Mouse (Mus musculus): ENCODE measurements around the gene Atg4a. TPM values are rescaled to one million over a fixed set of nuclear protein-coding genes. Genes with fewer than 3 reads are reported as not detected.

Atg4a gene
- total RNA-seq (2015) (14.6 and 18.9 TPM in 2 replicates), total RNA-seq (2017) (26.4 and 29.2 TPM in 2 replicates)

DNA sequence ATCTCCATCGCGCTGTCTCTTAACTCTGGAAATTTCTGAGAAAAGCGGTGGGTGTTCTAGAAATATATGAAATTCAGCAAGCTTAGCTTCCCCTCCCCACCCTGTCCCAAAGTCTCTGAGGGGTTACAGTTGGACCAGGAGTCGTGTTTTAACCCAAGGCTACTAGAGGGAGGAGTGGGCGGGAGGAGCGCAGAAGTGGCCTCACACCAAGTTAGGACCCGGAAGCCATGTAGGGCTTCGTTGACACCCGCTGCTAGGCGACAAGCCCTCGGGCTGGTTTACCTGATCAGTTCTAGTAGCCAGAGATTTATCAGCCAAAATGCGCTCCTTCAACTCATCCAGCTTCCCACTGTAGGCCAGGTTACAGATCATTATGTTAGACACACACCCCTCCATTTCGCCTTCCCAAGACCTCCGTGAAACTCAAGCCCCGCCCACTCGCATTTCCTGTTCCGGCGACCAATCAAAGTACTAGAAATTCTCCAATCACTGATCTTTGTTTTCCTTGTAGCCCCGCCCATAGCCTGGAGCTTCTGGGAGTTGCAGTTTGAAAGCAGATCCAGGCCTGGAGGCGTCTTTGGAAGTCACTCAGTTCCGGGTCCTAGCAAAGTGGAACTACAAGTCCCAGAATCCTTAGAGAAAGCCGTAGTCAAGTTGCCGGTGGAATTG lies at the start of gene Atg4a, which contains the start of gene Psmd10:
Gene Atg4a, plus strand, starts transcription at position 636 of the 669 bp plus-strand sequence.
Gene Psmd10, minus strand, starts transcription at position 457 of the 669 bp plus-strand sequence.
- peak; percentile 98 for ATAC-seq (ENCODE audit: poor library complexity, severe bottlenecking)

DNA sequence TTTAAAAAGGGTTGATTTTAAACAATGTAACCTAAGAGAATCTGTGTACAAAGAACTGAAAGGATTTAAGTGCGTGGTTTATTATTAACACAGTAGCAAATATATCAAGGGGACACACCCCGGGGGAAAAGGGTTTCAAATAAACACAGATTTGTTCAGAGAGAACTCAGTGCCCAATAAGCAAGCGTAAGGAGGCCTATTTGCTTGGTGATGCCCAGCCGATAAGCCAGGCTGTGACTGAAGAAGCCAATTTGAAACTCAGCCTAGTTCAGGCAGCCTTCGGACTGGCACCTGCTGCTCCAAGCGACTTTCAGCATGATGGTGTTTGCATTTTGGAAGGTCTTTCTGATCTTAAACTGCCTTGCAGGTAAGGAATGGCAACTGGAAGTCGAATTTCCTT lies 49.3 kb upstream of the Atg4a start, which contains the start of gene Vsig1:
Gene Vsig1, plus strand, starts transcription at position 249 of the 400 bp plus-strand sequence.
- ATAC-seq (ENCODE audit: poor library complexity, severe bottlenecking): no peak

DNA sequence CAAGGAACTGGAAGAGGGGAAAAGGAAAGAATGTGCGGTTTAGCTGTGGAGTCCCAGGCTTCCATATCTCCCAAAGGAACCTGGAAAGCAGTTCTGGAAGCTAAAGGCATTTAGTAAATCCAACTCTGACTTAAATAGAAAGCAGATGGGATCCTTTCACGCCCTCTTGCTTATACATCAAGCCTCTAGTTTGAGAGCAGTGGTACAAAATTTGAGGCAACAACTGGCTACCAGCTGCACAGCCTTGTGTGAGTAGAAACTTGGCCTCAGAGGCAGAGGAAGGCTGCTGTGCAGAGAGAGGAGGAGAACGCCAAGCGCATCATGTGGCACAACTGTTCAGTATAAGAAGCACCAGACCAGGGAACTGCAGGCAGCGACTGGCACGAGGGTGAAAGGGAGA lies 35.4 kb upstream of the Atg4a start:
- ATAC-seq (ENCODE audit: poor library complexity, severe bottlenecking): no peak

DNA sequence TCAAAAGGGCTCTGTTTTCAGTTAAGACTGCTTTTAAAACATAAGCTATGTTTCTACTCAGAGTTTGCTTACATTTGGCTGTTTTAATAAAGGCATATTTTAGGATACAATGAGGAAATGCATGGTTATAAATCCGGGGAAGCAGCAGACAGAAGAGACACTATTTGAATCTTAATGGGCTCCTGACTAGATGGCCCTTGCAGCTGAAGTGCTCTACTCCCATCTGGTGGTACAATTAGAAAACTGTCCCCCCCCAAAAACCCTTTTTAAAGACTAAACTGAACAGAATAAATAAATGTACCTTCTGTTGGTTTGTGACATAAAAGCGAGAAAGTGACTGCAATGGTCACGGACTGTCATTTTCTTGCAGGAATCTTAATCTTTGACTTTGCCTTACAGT lies 24.6 kb upstream of the Atg4a start:
- no peak for ATAC-seq (ENCODE audit: poor library complexity, severe bottlenecking)

DNA sequence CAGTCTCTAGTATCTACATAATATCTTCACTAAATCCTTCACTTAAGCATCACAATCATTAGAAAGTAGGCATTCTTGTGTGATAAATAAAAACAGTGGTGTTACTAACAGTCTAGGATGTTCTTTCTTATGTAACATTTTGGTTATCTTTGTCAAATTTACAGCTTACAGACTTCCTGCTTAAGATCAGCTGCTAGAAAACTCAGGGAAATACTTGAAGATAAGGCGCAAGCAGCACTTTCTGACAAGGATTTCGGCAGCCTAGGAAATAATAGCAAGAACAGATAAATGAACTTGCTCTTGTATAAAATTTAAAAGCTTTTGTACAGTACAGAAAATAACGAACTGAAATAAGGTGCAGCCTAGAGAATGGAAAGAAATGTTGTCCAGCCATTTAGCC lies 23.4 kb upstream of the Atg4a start:
- ATAC-seq (ENCODE audit: poor library complexity, severe bottlenecking): no peak

DNA sequence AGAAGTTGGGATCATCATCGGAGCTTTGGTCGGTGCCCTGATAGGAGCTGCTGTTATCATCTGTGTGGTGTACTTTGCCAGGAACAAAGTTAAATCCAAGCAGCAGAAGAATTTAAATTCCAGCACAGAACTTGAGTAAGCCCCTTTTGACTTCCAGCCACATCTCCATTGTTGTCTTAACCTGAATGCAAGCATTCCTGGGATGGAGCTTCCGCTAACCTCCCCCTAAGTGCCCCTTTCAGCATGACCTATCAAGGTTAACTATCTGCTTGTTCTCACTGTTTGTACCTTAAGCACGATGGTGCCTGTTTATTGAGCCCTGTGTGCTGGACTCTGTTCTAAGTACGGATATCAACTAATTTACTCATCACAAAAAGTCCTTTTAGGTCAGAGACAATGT lies 20.4 kb upstream of the Atg4a start:
- no peak for ATAC-seq (ENCODE audit: poor library complexity, severe bottlenecking)

DNA sequence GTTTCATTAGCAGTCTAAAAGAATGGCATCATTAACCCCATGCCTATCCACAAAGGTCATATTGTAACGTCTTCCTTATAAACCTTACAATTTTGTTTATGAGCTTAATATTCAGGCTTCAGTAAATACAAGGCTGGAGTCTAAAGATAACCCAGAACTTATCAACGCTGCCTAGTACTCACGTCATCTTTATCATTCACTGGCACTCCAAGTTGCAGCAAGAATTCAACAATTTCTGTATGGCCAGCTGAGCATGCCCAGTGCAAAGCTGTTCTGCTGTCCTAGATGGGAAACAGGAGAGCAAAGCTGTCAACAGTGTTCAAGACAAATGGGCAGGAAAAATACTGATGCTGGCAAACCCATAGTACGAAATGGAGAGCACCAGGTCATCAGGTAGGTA lies 3.1 kb upstream of the Atg4a start:
- ATAC-seq (ENCODE audit: poor library complexity, severe bottlenecking): no peak

DNA sequence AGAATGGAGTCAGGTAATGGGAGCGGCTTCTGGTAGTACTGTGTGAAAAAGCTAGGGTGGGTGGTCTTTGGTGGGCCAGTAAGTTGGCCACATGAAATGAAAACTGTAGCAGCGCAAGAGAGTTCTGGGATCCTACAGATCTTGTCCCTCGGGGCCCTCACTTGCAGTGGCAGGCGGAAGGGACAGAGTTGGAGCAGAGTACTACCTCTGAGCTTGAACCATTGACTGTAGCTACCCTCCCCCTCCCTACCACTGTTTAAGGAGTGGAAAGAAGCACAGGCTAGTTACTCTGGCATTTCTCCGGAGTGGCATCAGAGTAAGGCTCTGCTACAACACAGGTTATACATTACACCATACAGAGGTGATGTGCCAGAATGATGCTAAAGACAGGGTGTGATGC lies 252 bp downstream of the Atg4a start:
- ATAC-seq (ENCODE audit: poor library complexity, severe bottlenecking): peak; percentile 45

DNA sequence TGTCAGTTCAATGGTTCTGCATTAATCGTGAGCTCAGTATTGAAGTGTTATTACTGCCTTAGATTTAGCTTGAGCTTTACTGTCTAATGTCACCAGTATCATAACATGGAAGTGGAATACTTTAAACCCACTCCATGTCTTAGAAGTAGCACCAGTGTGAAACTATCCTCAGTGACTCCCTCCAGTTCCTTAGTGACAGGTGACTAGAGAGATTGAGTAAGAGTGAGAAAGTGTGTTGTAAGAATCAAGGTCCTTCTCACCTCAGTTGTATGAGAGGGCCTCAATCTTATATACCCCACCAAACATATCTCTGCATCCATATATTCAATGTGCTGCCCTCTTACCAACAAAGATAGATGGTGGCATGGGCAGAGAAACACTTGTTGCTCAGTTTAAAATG lies 22.2 kb downstream of the Atg4a start:
- ATAC-seq (ENCODE audit: poor library complexity, severe bottlenecking): peak; percentile 63

DNA sequence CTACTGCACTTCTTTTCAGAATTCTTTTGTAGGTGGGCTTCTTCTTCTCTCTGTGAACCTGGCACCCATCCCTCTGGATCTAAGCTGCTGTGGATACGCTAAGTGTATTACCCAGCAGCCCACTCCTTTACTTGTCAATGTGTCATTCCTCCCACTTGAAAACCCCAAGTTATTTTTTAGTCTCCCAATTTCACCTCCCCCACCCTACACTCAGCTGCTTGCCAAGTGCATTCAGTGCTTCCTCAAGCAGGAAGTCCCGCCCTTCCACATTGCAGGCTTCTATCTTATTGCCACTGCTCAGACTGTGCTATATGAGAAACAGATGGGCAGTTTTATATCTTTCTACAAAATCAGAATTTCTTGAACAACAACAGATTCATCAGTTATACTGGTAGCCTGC lies 22.8 kb downstream of the Atg4a start:
- peak; percentile 74 for ATAC-seq (ENCODE audit: poor library complexity, severe bottlenecking)

DNA sequence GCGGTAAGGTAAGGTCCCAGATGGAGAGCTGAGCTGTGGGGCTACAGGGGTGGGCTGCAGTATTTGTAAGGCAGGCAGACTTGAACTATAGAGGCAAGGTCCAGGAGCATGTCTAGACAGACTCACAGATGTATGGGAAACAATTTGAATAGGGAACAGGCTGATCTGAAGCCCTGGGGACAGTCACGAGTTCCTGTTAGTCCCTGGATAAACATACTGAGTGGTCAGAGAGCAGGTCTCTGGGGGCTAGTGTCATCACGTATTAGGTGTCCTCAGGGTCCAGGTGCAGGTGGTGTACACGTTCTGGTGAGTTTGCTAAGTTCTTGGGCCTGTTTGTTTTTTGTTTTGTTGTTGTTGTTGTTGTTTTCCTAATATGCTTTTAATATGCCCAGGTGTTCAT lies 23.5 kb downstream of the Atg4a start:
- ATAC-seq (ENCODE audit: poor library complexity, severe bottlenecking): no peak

DNA sequence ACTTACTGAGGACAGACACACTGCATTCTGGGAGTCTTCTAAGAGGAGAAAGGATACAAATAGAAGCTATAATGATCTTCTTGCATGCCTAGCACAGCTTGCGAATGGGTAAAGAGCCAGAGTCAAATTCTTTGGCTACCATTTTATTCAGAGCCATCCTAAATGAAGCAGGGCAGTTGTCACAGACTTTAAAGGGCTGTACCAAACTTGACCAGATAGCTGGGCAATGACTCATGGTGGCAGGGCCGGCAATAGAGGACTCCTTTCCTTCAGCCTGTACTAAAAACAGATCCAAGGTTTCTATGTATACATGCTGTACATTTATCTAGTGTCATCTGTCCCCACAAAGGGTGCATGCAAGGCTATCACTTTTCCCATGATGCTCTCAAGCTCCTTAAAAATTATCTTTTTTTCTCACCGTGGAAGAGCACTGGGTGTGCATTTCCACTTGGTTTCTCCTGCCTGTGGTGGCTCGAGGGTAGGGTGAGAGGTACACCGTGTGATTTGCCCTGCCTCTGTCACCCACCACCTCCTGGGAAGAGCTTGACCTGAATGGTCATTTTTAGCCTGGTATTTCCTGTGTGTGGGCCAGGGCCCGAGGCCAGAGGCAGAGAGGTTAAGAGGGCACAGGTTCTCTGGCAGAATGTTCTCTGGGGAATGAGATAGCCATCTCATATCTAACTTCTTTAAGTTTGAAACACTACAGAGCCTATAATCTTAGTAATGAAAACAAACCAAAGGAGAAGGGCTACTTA lies 26.7 kb downstream of the Atg4a start:
- ATAC-seq (ENCODE audit: poor library complexity, severe bottlenecking): no peak

DNA sequence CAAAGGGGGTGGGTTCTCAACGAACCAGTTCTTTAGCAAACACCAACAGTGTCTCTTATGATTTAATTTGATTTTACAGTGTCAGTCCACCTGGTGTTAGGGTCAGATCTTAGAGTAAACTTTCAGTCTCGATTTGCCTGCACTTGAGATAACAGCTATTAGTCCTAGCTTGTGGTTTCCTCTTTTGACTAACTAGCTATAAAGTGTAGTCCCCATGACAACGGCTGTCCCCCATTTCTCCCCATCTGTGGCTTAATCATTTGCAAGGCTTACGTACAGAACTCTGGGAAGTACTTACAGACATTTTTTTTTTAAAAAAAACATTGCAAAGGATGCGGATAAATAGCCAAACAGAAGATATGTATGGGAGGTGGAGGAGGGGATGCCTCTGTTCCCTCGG lies 28.1 kb downstream of the Atg4a start:
- no peak for ATAC-seq (ENCODE audit: poor library complexity, severe bottlenecking)

DNA sequence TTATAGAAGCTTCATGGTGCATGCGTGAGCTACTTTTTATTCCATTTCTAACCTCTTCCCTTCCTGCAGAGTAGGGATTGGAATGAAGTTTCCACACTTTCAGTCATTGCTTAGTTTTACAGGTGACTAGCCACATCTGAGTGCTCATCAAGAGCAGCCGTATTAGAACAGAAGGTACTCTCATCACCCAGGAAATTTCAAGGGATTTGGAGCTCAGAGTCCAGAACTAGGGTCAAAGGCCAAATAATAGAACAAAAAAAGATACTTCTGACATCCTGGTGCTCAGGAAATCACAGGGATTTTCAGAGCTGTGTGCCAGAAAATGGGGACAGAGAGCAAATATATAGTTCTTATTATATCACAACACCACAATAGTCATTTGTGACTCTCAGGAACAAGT lies 28.5 kb downstream of the Atg4a start:
- ATAC-seq (ENCODE audit: poor library complexity, severe bottlenecking): no peak

DNA sequence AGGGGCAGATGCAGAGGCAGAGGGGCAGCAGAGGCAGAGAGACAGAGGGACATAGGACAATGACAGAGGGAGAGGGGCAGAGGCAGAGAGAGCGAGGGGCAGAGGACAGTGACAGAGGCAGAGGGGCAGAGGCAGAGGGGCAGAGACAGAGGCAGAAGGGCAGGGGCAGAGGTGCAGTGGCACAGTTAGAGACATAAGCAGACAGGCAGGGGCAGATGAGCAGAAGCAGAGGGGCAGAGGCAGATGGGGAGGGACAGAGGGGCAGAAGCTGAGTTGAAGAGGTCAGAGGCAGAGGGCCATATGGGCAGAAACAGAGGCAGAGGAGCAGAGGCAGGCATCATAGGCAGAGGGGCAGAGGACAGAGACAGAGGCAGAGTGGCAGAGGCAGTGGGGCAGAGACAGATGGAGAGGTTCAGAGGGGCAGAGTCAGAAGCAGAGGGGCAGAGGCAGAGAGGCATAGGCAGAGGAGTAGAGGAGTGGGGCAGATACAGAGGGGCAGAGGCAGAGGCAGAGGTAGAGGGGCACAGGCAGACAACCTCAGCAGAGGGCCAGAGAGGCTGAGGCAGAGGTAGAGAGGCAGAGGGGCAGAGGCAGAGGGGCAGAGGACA lies 40.3 kb downstream of the Atg4a start:
- peak; percentile 21; the same call in 1 of the 2 replicates for ATAC-seq (ENCODE audit: poor library complexity, severe bottlenecking)

DNA sequence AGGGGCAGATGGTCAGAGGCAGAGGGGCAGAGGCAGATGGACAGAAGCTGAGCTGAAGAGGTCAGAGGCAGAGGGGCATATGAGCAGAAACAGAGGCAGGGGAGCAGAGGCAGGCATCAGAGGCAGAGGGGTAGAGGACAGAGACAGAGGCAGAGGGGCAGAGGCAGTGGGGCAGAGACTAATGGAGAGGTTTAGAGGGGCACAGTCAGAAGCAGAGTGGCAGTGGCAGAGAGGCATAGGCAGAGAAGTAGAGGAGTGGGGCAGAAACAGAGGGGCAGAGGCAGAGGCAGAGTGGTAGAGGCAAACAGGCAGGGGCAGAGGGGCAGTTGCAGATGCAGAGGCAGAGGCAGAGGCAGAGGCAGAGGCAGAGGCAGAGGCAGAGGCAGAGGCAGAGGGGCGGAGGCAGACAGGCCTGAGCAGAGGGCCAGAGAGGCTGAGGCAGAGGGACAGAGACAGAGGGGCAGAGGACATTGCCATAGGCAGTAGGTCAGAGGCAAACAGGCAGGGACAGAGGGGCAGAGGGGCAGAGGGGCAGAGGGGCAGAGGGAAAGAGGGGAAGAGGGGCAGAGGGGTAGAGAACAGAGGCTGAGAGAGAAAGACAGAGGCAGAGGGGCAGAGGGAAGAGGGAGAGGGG lies 41.3 kb downstream of the Atg4a start:
- ATAC-seq (ENCODE audit: poor library complexity, severe bottlenecking): no peak

DNA sequence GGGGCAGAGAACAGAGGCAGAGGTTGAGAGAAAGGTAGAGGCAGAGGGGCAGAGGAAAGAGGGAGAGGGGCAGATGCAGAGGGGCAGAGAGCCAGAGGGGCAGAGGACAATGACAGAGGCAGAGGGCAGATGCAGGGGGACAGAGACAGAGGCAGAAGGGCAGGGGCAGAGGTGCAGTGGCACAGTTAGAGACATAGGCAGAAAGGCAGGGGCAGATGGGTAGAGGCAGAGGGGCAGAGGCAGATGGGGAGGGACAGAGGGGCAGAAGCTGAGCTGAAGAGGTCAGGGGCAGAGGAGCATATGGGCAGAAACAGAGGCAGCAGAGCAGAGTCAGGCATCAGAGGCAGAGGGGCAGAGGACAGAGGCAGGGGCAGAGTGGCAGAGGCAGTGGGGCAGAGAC lies 42.2 kb downstream of the Atg4a start:
- no peak for ATAC-seq (ENCODE audit: poor library complexity, severe bottlenecking)

DNA sequence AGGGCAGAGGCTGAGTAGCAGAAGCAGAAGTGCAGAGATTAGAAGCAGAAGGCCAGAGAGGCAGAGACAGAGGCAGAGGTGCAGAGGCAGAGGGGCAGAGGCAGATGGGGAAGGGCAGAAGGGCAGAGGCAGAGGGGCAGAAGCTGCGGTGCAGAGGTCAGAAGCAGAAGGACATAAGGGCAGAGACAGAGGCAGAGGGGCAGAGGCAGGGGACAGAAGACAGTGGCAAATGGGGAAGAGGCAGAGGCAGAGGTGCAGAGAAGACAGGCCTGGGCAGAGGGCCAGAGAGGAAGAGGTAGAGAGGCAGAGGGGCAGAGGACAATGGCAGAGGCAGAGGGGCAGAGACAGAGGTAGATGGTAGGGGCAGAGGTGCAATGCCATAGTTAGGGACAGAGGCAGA lies 193.0 kb downstream of the Atg4a start:
- ATAC-seq (ENCODE audit: poor library complexity, severe bottlenecking): peak; percentile 83

DNA sequence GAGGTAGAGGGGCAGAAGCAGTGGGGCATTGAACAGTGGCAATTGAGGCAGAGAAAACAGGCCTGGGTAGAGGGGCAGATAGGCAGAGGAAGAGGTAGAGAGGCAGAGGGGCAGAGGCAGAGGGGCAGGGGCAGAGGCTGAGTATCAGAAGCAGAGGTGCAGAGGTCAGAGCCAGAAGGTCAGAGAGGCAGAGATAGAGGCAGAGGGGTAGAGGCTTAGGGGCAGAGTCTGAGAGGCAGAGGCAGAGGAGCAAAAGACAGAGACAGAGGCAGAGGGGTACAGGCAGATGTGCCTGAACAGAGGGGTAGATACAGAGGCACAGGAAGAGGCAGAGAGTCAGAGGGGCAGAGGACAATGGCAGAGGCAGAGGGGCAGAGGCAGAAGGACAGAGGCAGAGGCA lies 193.6 kb downstream of the Atg4a start:
- no peak for ATAC-seq (ENCODE audit: poor library complexity, severe bottlenecking)

DNA sequence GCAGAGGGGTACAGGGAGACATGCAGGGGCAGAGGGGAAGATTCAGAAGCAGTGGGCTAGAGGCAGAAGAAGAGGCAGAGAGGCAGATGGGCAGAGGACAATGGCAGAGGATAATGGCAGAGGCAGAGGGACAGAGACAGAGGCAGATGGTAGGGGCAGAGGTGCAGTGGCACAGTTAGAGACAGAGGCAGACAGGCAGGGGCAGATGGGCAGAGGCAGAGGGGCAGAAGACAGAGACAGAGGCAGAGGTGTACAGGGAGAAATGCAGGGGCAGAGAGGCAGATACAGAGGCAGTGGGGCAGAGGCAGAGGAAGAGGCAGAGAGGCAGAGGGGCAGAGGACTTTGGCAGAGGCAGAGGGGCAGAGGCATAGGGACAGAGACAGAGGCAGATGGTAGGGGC lies 194.5 kb downstream of the Atg4a start:
- no peak for ATAC-seq (ENCODE audit: poor library complexity, severe bottlenecking)

DNA sequence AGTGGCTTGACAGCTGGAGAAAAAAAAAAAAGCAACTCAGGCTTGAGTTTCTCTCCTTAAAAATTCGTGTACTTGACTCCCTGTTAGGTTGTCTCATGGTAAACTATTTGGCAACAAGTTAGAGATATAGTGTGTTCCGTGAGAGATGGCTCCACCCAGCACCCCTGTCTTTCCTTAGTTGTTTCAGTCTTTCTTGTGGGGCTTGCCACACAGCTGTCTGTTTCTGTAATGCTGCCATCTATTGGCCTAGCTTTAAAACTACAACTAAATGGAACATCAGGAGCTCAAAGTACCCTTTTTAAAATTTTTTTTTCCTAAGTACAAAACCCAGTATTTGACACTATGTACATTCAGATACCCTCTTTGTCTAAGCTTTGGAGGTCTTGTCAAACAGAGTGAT lies 200.0 kb downstream of the Atg4a start:
- ATAC-seq (ENCODE audit: poor library complexity, severe bottlenecking): peak; percentile 87
